ENCODE assay signal across 24 mouse cellular contexts in the genomic region with DNA sequence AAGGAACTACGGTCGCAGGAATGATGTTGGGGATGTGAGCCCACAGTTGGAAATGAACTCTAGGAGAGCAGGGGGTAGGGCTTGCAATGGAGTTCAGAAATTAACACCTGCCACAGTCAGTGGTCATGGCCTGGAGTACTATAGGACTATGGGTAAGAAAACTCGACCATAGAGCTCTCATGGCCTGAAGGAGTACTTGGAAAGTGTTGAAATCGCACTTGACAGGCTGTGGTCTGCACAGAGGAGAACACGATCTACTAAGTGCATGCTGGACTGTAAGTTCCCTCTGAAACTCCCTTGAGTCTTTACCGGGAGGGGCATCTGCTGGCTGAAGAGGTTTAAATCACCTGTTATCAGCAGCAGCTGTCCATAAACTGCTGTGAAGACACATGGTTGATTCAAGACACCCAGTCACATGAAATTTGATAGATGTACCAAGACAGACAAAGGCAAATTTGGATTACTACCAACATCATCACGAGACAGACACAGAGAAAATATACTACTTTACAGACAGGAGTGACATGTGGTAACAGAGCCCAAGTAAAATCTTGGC.
DNase-seq lines count a peak whose midpoint lies in the region; ATAC-seq and TF ChIP-seq lines count a peak whose summit lies in the region.
"Had no signal": no experiment of that assay in that cellular context is flagged by ENCODE, and none has a peak within 500 bp of the region (broad histone marks: within the 10 kb centered on the region; RNA-seq: fewer than 3 reads in every experiment).

No protein-coding gene starts in this region.

- H3K27ac ChIP-seq in embryonic facial prominence, embryonic 14.5 days (replicated peaks; ENCODE audit: low read depth, low read length): no peak overlapping the region
- no peak overlapping the region for H3K27ac ChIP-seq in embryonic facial prominence, embryonic 10.5 days (replicated peaks)
- H3K27ac ChIP-seq in liver, postnatal 0 days (ENCODE audit: low read depth): no peak overlapping the region
- H3K27ac ChIP-seq: embryonic facial prominence, embryonic 15.5 days; hindbrain, embryonic 12.5 days; hindbrain, embryonic 15.5 days had no signal

- no peaks in the 10 kb centered on the region for H3K36me3 ChIP-seq in embryonic facial prominence, embryonic 14.5 days (ENCODE audit: control insufficient read depth, insufficient read depth, low read length)
- no peaks in the 10 kb centered on the region for H3K36me3 ChIP-seq in embryonic facial prominence, embryonic 10.5 days (replicated peaks)
- H3K36me3 ChIP-seq in liver, postnatal 0 days (replicated peaks; ENCODE audit: insufficient read depth, low read length): no peaks in the 10 kb centered on the region
- H3K36me3 ChIP-seq: embryonic facial prominence, embryonic 15.5 days; hindbrain, embryonic 12.5 days; hindbrain, embryonic 15.5 days had no signal

- peak; percentile 39 for DNase-seq in embryonic facial prominence, embryonic 14.5 days (ENCODE audit: low spot score)
- DNase-seq in embryonic facial prominence, embryonic 10.5 days (ENCODE audit: low spot score): no peak
- peak; percentile 40 for DNase-seq in lung, postnatal 10 days
- DNase-seq in lung, postnatal 36 days: peak; percentile 81
- DNase-seq in spleen, postnatal 14 days (ENCODE audit: low spot score in 2 of 2): no peak
- no peak for DNase-seq in liver, postnatal 0 days
- no peak for DNase-seq in layer of hippocampus, adult 9-11 months
- no peak for DNase-seq in kidney, adult 9 months
- DNase-seq: adrenal gland, adult 8-10 months; adrenal gland, postnatal 25 days; cerebellum, adult 11-12 months; cerebellum, adult 8-10 months; cerebellum, postnatal 10 days; cerebellum, postnatal 36 days; embryo, embryonic 11 days; forebrain, postnatal 0 days; gastrocnemius, postnatal 10 days; gastrocnemius, postnatal 36 days had no signal

- H3K4me1 ChIP-seq in embryonic facial prominence, embryonic 14.5 days (ENCODE audit: control insufficient read depth, insufficient read depth, low read length): 0 out of 2 replicates have a peak, but pooled peaks cover 3% of the 10 kb centered on the region
- H3K4me1 ChIP-seq in embryonic facial prominence, embryonic 10.5 days: peaks cover 8% of the 10 kb centered on the region
- no peaks in the 10 kb centered on the region for H3K4me1 ChIP-seq in liver, postnatal 0 days (ENCODE audit: insufficient read depth)
- H3K4me1 ChIP-seq: embryonic facial prominence, embryonic 15.5 days had no signal

- no peak overlapping the region for H3K4me2 ChIP-seq in embryonic facial prominence, embryonic 14.5 days (ENCODE audit: low read depth, low read length)
- no peak overlapping the region for H3K4me2 ChIP-seq in liver, postnatal 0 days (ENCODE audit: low read depth, low read length)
- H3K4me2 ChIP-seq: embryonic facial prominence, embryonic 15.5 days; heart, embryonic 11.5 days; hindbrain, embryonic 12.5 days; hindbrain, embryonic 15.5 days had no signal

- H3K9me3 ChIP-seq in embryonic facial prominence, embryonic 14.5 days (ENCODE audit: control insufficient read depth, low read length): no peaks in the 10 kb centered on the region
- H3K9me3 ChIP-seq in embryonic facial prominence, embryonic 10.5 days: no peaks in the 10 kb centered on the region
- H3K9me3 ChIP-seq in liver, postnatal 0 days (ENCODE audit: low read length): no peaks in the 10 kb centered on the region
- H3K9me3 ChIP-seq: embryonic facial prominence, embryonic 15.5 days; hindbrain, embryonic 12.5 days; hindbrain, embryonic 15.5 days had no signal

- WGBS in embryonic facial prominence, embryonic 14.5 days: 74% methylated on average over 7 of the region's 7 CpGs
- 86% methylated on average over 7 of the region's 7 CpGs for WGBS in embryonic facial prominence, embryonic 10.5 days
- 61% methylated on average over 7 of the region's 7 CpGs for WGBS in liver, postnatal 0 days (ENCODE audit: insufficient replicate concordance)

- ATAC-seq in embryonic facial prominence, embryonic 14.5 days (ENCODE audit: low read depth): 0 out of 2 replicates have a peak, but pooled peaks have one; percentile 22
- ATAC-seq in liver, postnatal 0 days: no peak
- ATAC-seq: activated CD4-positive, CD25-positive, alpha-beta regulatory T cell, adult 4 months; forebrain, embryonic 14.5 days; forebrain, postnatal 0 days had no signal

- no peak for TF ChIP-seq EP300 in liver, postnatal 0 days (IDR thresholded peaks at IDR 0.05; ENCODE audit: low read depth)

- no peak overlapping the region for H3K9ac ChIP-seq in embryonic facial prominence, embryonic 14.5 days (ENCODE audit: low read depth, low read length)
- H3K9ac ChIP-seq in liver, postnatal 0 days (replicated peaks): no peak overlapping the region
- H3K9ac ChIP-seq: embryonic facial prominence, embryonic 15.5 days; forebrain, postnatal 0 days; hindbrain, embryonic 12.5 days; hindbrain, embryonic 15.5 days had no signal

- no peak overlapping the region for H3K4me3 ChIP-seq in embryonic facial prominence, embryonic 14.5 days (ENCODE audit: low read depth, low read length)
- H3K4me3 ChIP-seq in embryonic facial prominence, embryonic 10.5 days: no peak overlapping the region
- no peak overlapping the region for H3K4me3 ChIP-seq in liver, postnatal 0 days (ENCODE audit: low read depth, low read length)
- H3K4me3 ChIP-seq: embryonic facial prominence, embryonic 15.5 days; hindbrain, embryonic 12.5 days; hindbrain, embryonic 15.5 days had no signal

- H3K27me3 ChIP-seq in embryonic facial prominence, embryonic 14.5 days (replicated peaks; ENCODE audit: control insufficient read depth, insufficient read depth, low read length): no peaks in the 10 kb centered on the region
- 0 out of 2 replicates have a peak, but pooled peaks cover 4% of the 10 kb centered on the region for H3K27me3 ChIP-seq in embryonic facial prominence, embryonic 10.5 days (replicated peaks; ENCODE audit: low read depth, poor library complexity, severe bottlenecking)
- no peaks in the 10 kb centered on the region for H3K27me3 ChIP-seq in liver, postnatal 0 days (ENCODE audit: insufficient read depth, low read length)
- H3K27me3 ChIP-seq: embryonic facial prominence, embryonic 15.5 days had no signal

- TF ChIP-seq CTCF in liver, postnatal 0 days (IDR thresholded peaks at IDR 0.05; ENCODE audit: low read depth): no peak

Comparison
In these comparisons a context has a peak if more than half of its experiments do, and no peak if none do; other contexts are left out.
1. DNase-seq: peak in embryonic facial prominence, embryonic 14.5 days (single experiment), lung, postnatal 10 days (single experiment) and lung, postnatal 36 days (single experiment); none in embryonic facial prominence, embryonic 10.5 days (single experiment), spleen, postnatal 14 days (0 of 2), liver, postnatal 0 days (single experiment), layer of hippocampus, adult 9-11 months (single experiment) and kidney, adult 9 months (single experiment).